Mouse (Mus musculus): ENCODE data around the gene Jund. TPM values are rescaled to one million over a fixed set of nuclear protein-coding genes. Genes with fewer than 3 reads are reported as not detected.

The Jund gene
- polyA plus RNA-seq, 1 experiment, result 246 TPM

GRCm38 (mm10) chr8:70738211-70738610 is 39.5 kb downstream of the Jund start:
- no peak for TF ChIP-seq REST (IDR thresholded peaks at IDR 0.05; ENCODE audit: insufficient read depth, insufficient read length)
- Histone ChIP-seq H3K4me2 (ENCODE audit: low read depth) (no peak overlapping the region), H3K36me3 (ENCODE audit: control insufficient read depth, insufficient read depth) (no peaks in the 10 kb centered on the region), H3K27me3 (ENCODE audit: control insufficient read depth, insufficient read depth, insufficient read length) (peaks cover 17% of the 10 kb centered on the region), H3K4me3 (no peak overlapping the region), H3ac (ENCODE audit: control insufficient read depth, insufficient read length) (no peak overlapping the region), H3K79me2 (ENCODE audit: control insufficient read depth, insufficient read depth) (no peaks in the 10 kb centered on the region)

- H3ac ChIP-seq (ENCODE audit: control insufficient read depth, insufficient read length), result no peak overlapping the region
- TF ChIP-seq MYOD1 (IDR thresholded peaks at IDR 0.05; ENCODE audit: control insufficient read depth in 1 of 3, insufficient read length in 2 of 3, low read depth in 2 of 3) (no peak), REST (IDR thresholded peaks at IDR 0.05; ENCODE audit: insufficient read depth, insufficient read length) (no peak)
- H3K36me3 ChIP-seq (ENCODE audit: control insufficient read depth, insufficient read depth), result no peaks in the 10 kb centered on the region
- H3K79me2 ChIP-seq (ENCODE audit: control insufficient read depth, insufficient read depth), result no peaks in the 10 kb centered on the region
- peaks cover 35% of the 10 kb centered on the region for H3K27me3 ChIP-seq (ENCODE audit: control insufficient read depth, insufficient read depth, insufficient read length)
- H3K4me3 ChIP-seq, result no peak overlapping the region
- H3K4me2 ChIP-seq (ENCODE audit: low read depth), result no peak overlapping the region
Measured at GRCm38 (mm10) chr8:70741661-70742060, 42.9 kb downstream of the Jund start.

DNA sequence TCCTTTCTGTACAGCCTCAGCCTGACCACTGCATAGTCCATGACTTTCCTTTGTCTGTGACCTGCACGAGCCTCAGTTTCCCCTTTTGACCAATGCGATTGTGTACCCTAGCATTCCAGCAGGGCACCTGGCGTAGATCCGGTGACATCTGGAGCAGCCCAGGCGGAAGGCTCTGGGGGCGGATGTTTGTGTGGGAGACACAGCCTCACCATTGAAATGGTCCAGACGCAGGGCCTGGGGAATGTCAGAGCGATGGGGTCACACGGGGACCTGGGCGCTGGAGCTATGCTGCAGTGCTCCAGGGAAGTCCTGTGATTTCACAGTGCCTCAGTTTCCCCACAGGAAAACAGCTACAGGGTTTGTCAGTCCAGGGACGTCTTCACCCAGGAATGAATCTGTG is 43.4 kb downstream of the Jund start:
- Histone ChIP-seq H3K4me3 (no peak overlapping the region), H3K79me2 (ENCODE audit: control insufficient read depth, insufficient read depth) (no peaks in the 10 kb centered on the region), H3ac (ENCODE audit: control insufficient read depth, insufficient read length) (no peak overlapping the region), H3K36me3 (ENCODE audit: control insufficient read depth, insufficient read depth) (no peaks in the 10 kb centered on the region), H3K27me3 (ENCODE audit: control insufficient read depth, insufficient read depth, insufficient read length) (peaks cover 40% of the 10 kb centered on the region), H3K4me2 (ENCODE audit: low read depth) (no peak overlapping the region)
- no peak for TF ChIP-seq MAX (IDR thresholded peaks at IDR 0.05; ENCODE audit: low read depth)
- TF ChIP-seq POLR2AphosphoS2 (IDR thresholded peaks at IDR 0.05; ENCODE audit: insufficient read length, low read depth), result no peak
- TF ChIP-seq E2F4 (IDR thresholded peaks at IDR 0.05; ENCODE audit: insufficient read depth), result no peak
- no peak for TF ChIP-seq MYOD1 (IDR thresholded peaks at IDR 0.05; ENCODE audit: control insufficient read depth in 1 of 3, insufficient read length in 2 of 3, low read depth in 2 of 3)
- no peak for TF ChIP-seq TCF3 (IDR thresholded peaks at IDR 0.05; ENCODE audit: insufficient read length, low read depth)
- TF ChIP-seq USF1 (IDR thresholded peaks at IDR 0.05; ENCODE audit: low read depth), result no peak
- no peak for TF ChIP-seq TCF12 (IDR thresholded peaks at IDR 0.05; ENCODE audit: insufficient read depth, poor library complexity, severe bottlenecking)
- no peak for TF ChIP-seq REST (IDR thresholded peaks at IDR 0.05; ENCODE audit: insufficient read depth, insufficient read length)
- TF ChIP-seq POLR2A (IDR thresholded peaks at IDR 0.05; ENCODE audit: insufficient read length, low read depth), result no peak
- no peak for TF ChIP-seq CEBPB (IDR thresholded peaks at IDR 0.05; ENCODE audit: insufficient read depth, poor library complexity, severe bottlenecking)
- no peak for TF ChIP-seq SRF (IDR thresholded peaks at IDR 0.05; ENCODE audit: control insufficient read depth, insufficient read length, low read depth)
- TF ChIP-seq MYOG (IDR thresholded peaks at IDR 0.05; ENCODE audit: control insufficient read depth in 1 of 3, insufficient read depth in 1 of 3, insufficient read length in 2 of 3, low read depth in 2 of 3), result no peak

DNA sequence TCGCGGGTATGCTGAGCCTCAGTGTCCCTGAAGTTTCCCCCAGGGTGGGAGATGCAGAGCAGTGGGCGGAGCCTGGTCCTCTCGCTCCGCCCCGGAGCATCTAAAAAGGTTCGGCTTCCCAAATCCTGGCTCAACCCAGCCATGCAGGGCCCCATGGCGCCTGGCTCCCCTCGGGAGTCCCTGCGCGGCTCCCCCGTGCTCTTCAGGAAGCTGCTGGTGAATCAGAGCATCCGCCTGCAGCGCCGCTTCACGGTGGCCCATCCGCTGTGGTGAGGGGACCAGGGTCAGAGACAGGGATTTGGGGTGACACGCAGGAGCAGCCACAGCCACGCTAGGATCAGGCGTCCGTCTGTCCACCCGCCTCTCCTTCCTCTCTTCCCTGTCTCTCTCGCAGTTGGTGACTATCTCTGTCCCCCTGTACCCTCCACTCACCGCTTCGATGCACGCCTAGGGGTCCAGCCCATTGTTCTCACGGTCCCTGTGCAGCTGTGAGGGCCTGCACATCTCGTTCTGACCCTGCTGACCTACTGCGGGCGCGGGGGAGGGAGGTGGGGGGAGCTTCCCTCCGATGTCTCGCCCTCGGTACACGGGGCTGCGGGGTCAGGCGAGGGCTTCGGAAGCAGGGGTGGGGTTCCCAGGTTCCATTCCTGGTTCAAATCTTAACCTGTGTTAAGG is 44.4 kb downstream of the Jund start:
- Histone ChIP-seq H3K79me2 (ENCODE audit: control insufficient read depth, insufficient read depth) (no peaks in the 10 kb centered on the region), H3K4me3 (no peak overlapping the region), H3ac (ENCODE audit: control insufficient read depth, insufficient read length) (no peak overlapping the region), H3K4me2 (ENCODE audit: low read depth) (no peak overlapping the region), H3K36me3 (ENCODE audit: control insufficient read depth, insufficient read depth) (no peaks in the 10 kb centered on the region), H3K27me3 (ENCODE audit: control insufficient read depth, insufficient read depth, insufficient read length) (peaks cover 41% of the 10 kb centered on the region)
- no peak for TF ChIP-seq MYOG (IDR thresholded peaks at IDR 0.05; ENCODE audit: control insufficient read depth in 1 of 3, insufficient read depth in 1 of 3, insufficient read length in 2 of 3, low read depth in 2 of 3)
- TF ChIP-seq POLR2A (IDR thresholded peaks at IDR 0.05; ENCODE audit: insufficient read length, low read depth), result no peak
- no peak for TF ChIP-seq USF1 (IDR thresholded peaks at IDR 0.05; ENCODE audit: low read depth)
- TF ChIP-seq SRF (IDR thresholded peaks at IDR 0.05; ENCODE audit: control insufficient read depth, insufficient read length, low read depth), result no peak
- no peak for TF ChIP-seq MAX (IDR thresholded peaks at IDR 0.05; ENCODE audit: low read depth)
- no peak for TF ChIP-seq E2F4 (IDR thresholded peaks at IDR 0.05; ENCODE audit: insufficient read depth)
- no peak for TF ChIP-seq REST (IDR thresholded peaks at IDR 0.05; ENCODE audit: insufficient read depth, insufficient read length)
- TF ChIP-seq MYOD1 (IDR thresholded peaks at IDR 0.05; ENCODE audit: control insufficient read depth in 1 of 3, insufficient read length in 2 of 3, low read depth in 2 of 3), result no peak
- TF ChIP-seq POLR2AphosphoS2 (IDR thresholded peaks at IDR 0.05; ENCODE audit: insufficient read length, low read depth), result no peak
- TF ChIP-seq CEBPB (IDR thresholded peaks at IDR 0.05; ENCODE audit: insufficient read depth, poor library complexity, severe bottlenecking), result no peak
- no peak for TF ChIP-seq TCF12 (IDR thresholded peaks at IDR 0.05; ENCODE audit: insufficient read depth, poor library complexity, severe bottlenecking)
- no peak for TF ChIP-seq TCF3 (IDR thresholded peaks at IDR 0.05; ENCODE audit: insufficient read length, low read depth)

- peak overlapping the region; percentile 6 for H3K4me2 ChIP-seq (ENCODE audit: low read depth)
- H3K79me2 ChIP-seq (ENCODE audit: control insufficient read depth, insufficient read depth), result no peaks in the 10 kb centered on the region
- H3ac ChIP-seq (ENCODE audit: control insufficient read depth, insufficient read length), result no peak overlapping the region
- peak; percentile 19 for TF ChIP-seq USF1 (IDR thresholded peaks at IDR 0.05; ENCODE audit: low read depth)
- TF ChIP-seq E2F4 (IDR thresholded peaks at IDR 0.05; ENCODE audit: insufficient read depth), result no peak
- no peak for TF ChIP-seq MYOD1 (IDR thresholded peaks at IDR 0.05; ENCODE audit: control insufficient read depth in 1 of 3, insufficient read length in 2 of 3, low read depth in 2 of 3)
- no peak overlapping the region for H3K4me3 ChIP-seq
- peaks cover 41% of the 10 kb centered on the region for H3K27me3 ChIP-seq (ENCODE audit: control insufficient read depth, insufficient read depth, insufficient read length)
- no peaks in the 10 kb centered on the region for H3K36me3 ChIP-seq (ENCODE audit: control insufficient read depth, insufficient read depth)
Measured at GRCm38 (mm10) chr8:70743656-70744590, 45.2 kb downstream of the Jund start.
